Mouse (Mus musculus): ENCODE measurements around the gene Ap5b1. TPM values are rescaled to one million over a fixed set of nuclear protein-coding genes. Genes with fewer than 3 reads are reported as not detected.
A peak's percentile ranks its signal among the peaks of the same experiment; 100 is the strongest.

Gene Ap5b1
- polyA plus RNA-seq, 1 experiment = 23.7 TPM

- Histone ChIP-seq H3K36me3 (replicated peaks; ENCODE audit: low read length) (peaks cover 66% of the 10 kb centered on the region), H3K4me1 (peaks cover 90% of the 10 kb centered on the region), H3K27me3 (replicated peaks) (no peaks in the 10 kb centered on the region), H3K4me3 (replicated peaks) (no peak overlapping the region), H3K9me3 (no peaks in the 10 kb centered on the region)
- TF ChIP-seq FLI1 (IDR thresholded peaks at IDR 0.05; ENCODE audit: low read length) (no peak), GATA1 (IDR thresholded peaks at IDR 0.05; ENCODE audit: borderline replicate concordance, low read length) (no peak)
Measured at GRCm38 (mm10) chr19:5606196-5606595, 38.4 kb downstream of the Ap5b1 start.

GRCm38 (mm10) chr19:5607705-5608410 is 40.0 kb downstream of the Ap5b1 start:
- Histone ChIP-seq H3K9me3 (no peaks in the 10 kb centered on the region), H3K4me1 (peaks cover 87% of the 10 kb centered on the region), H3K4me3 (replicated peaks) (no peak overlapping the region), H3K27me3 (replicated peaks) (no peaks in the 10 kb centered on the region), H3K36me3 (replicated peaks; ENCODE audit: low read length) (peaks cover 62% of the 10 kb centered on the region)
- TF ChIP-seq FLI1 (IDR thresholded peaks at IDR 0.05; ENCODE audit: low read length) (no peak), GATA1 (IDR thresholded peaks at IDR 0.05; ENCODE audit: borderline replicate concordance, low read length) (no peak)

- Histone ChIP-seq H3K4me1 (peaks cover 87% of the 10 kb centered on the region), H3K4me3 (replicated peaks) (peak overlapping the region; percentile 96), H3K36me3 (replicated peaks; ENCODE audit: low read length) (peaks cover 54% of the 10 kb centered on the region), H3K27me3 (replicated peaks) (no peaks in the 10 kb centered on the region), H3K9me3 (no peaks in the 10 kb centered on the region)
- TF ChIP-seq GATA1 (IDR thresholded peaks at IDR 0.05; ENCODE audit: borderline replicate concordance, low read length) (no peak), FLI1 (IDR thresholded peaks at IDR 0.05; ENCODE audit: low read length) (no peak)
Measured at GRCm38 (mm10) chr19:5608707-5609106, 40.9 kb downstream of the Ap5b1 start.

GRCm38 (mm10) chr19:5609171-5609546 is 41.3 kb downstream of the Ap5b1 start:
- no peaks in the 10 kb centered on the region for H3K27me3 ChIP-seq (replicated peaks)
- H3K4me1 ChIP-seq = peaks cover 87% of the 10 kb centered on the region
- H3K9me3 ChIP-seq = no peaks in the 10 kb centered on the region
- no peak for TF ChIP-seq FLI1 (IDR thresholded peaks at IDR 0.05; ENCODE audit: low read length)
- peak overlapping the region; percentile 96 for H3K4me3 ChIP-seq (replicated peaks)
- H3K36me3 ChIP-seq (replicated peaks; ENCODE audit: low read length) = peaks cover 49% of the 10 kb centered on the region

GRCm38 (mm10) chr19:5609547-5610404 is 42.0 kb downstream of the Ap5b1 start, which contains the start of gene Kat5:
TSS of gene Kat5 (minus strand) at chr19:5610237.
- no peaks in the 10 kb centered on the region for H3K27me3 ChIP-seq (replicated peaks)
- H3K4me1 ChIP-seq = peaks cover 84% of the 10 kb centered on the region
- peak; percentile 86; the same call in 1 of the 2 replicates for TF ChIP-seq FLI1 (IDR thresholded peaks at IDR 0.05; ENCODE audit: low read length)
- TF ChIP-seq GATA1 (IDR thresholded peaks at IDR 0.05; ENCODE audit: borderline replicate concordance, low read length) = no peak
- H3K4me3 ChIP-seq (replicated peaks) = peak within 1 kb of the TSS; percentile 96
- H3K36me3 ChIP-seq (replicated peaks; ENCODE audit: low read length) = peaks cover 43% of the 10 kb centered on the region
- no peaks in the 10 kb centered on the region for H3K9me3 ChIP-seq

- H3K27me3 ChIP-seq (replicated peaks) = no peaks in the 10 kb centered on the region
- H3K4me3 ChIP-seq (replicated peaks) = no peak overlapping the region
- TF ChIP-seq FLI1 (IDR thresholded peaks at IDR 0.05; ENCODE audit: low read length) = no peak
- no peak for TF ChIP-seq GATA1 (IDR thresholded peaks at IDR 0.05; ENCODE audit: borderline replicate concordance, low read length)
- H3K9me3 ChIP-seq = no peaks in the 10 kb centered on the region
- H3K4me1 ChIP-seq = peaks cover 84% of the 10 kb centered on the region
- peaks cover 21% of the 10 kb centered on the region for H3K36me3 ChIP-seq (replicated peaks; ENCODE audit: low read length)
Measured at GRCm38 (mm10) chr19:5611973-5612372, 44.1 kb downstream of the Ap5b1 start.

GRCm38 (mm10) chr19:5612762-5613411 is 45.1 kb downstream of the Ap5b1 start:
- Histone ChIP-seq H3K9me3 (no peaks in the 10 kb centered on the region), H3K4me1 (peaks cover 84% of the 10 kb centered on the region), H3K36me3 (replicated peaks; ENCODE audit: low read length) (peaks cover 12% of the 10 kb centered on the region), H3K27me3 (replicated peaks) (no peaks in the 10 kb centered on the region), H3K4me3 (replicated peaks) (no peak overlapping the region)
- TF ChIP-seq FLI1 (IDR thresholded peaks at IDR 0.05; ENCODE audit: low read length) (no peak), GATA1 (IDR thresholded peaks at IDR 0.05; ENCODE audit: borderline replicate concordance, low read length) (no peak)

- Histone ChIP-seq H3K4me1 (peaks cover 77% of the 10 kb centered on the region), H3K27me3 (replicated peaks) (no peaks in the 10 kb centered on the region), H3K36me3 (replicated peaks; ENCODE audit: low read length) (no peaks in the 10 kb centered on the region), H3K4me3 (replicated peaks) (no peak overlapping the region), H3K9me3 (no peaks in the 10 kb centered on the region)
- TF ChIP-seq GATA1 (IDR thresholded peaks at IDR 0.05; ENCODE audit: borderline replicate concordance, low read length) = no peak
Measured at GRCm38 (mm10) chr19:5614953-5615352, 47.1 kb downstream of the Ap5b1 start.

- peaks cover 52% of the 10 kb centered on the region for H3K4me1 ChIP-seq
- TF ChIP-seq FLI1 (IDR thresholded peaks at IDR 0.05; ENCODE audit: low read length) = no peak
- TF ChIP-seq GATA1 (IDR thresholded peaks at IDR 0.05; ENCODE audit: borderline replicate concordance, low read length) = no peak
- no peaks in the 10 kb centered on the region for H3K9me3 ChIP-seq
- peaks cover 9% of the 10 kb centered on the region for H3K27me3 ChIP-seq (replicated peaks)
- no peaks in the 10 kb centered on the region for H3K36me3 ChIP-seq (replicated peaks; ENCODE audit: low read length)
- H3K4me3 ChIP-seq (replicated peaks) = no peak overlapping the region
Measured at GRCm38 (mm10) chr19:5620007-5620406, 52.2 kb downstream of the Ap5b1 start.

Other genes with a start within 250 kb of the Ap5b1 start
- gene Catsper1, start 232.3 kb upstream of the Ap5b1 start, polyA plus RNA-seq (2012; ENCODE audit: insufficient read depth, low replicate concordance) = not detected in 2 replicates
- gene Cst6, start 218.5 kb upstream of the Ap5b1 start, polyA plus RNA-seq (2012; ENCODE audit: insufficient read depth, low replicate concordance) = 0.54 and 9.2 TPM in 2 replicates
- 4.8 and 48.1 TPM in 2 replicates for gene Eif1ad, start 201.3 kb upstream of the Ap5b1 start, polyA plus RNA-seq (2012; ENCODE audit: insufficient read depth, low replicate concordance)
- gene Banf1, start 200.9 kb upstream of the Ap5b1 start, polyA plus RNA-seq (2012; ENCODE audit: insufficient read depth, low replicate concordance) = 21.6 and 178 TPM in 2 replicates
- gene Sart1, start 179.3 kb upstream of the Ap5b1 start, polyA plus RNA-seq (2012; ENCODE audit: insufficient read depth, low replicate concordance) = 44.3 and 152 TPM in 2 replicates
- gene Tsga10ip, start 165.5 kb upstream of the Ap5b1 start, polyA plus RNA-seq (2012; ENCODE audit: insufficient read depth, low replicate concordance) = 2.6 TPM in 1 of 2 replicates, not detected in the other
- gene Drap1, start 143.0 kb upstream of the Ap5b1 start, polyA plus RNA-seq (2012; ENCODE audit: insufficient read depth, low replicate concordance) = 369 and 449 TPM in 2 replicates
- 100 and 136 TPM in 2 replicates for gene AI837181, start 142.9 kb upstream of the Ap5b1 start, polyA plus RNA-seq (2012; ENCODE audit: insufficient read depth, low replicate concordance)
- gene Fosl1, start 120.5 kb upstream of the Ap5b1 start, polyA plus RNA-seq (2012; ENCODE audit: insufficient read depth, low replicate concordance) = 4.3 TPM in 1 of 2 replicates, not detected in the other
- gene Ccdc85b, start 110.1 kb upstream of the Ap5b1 start, polyA plus RNA-seq (2012; ENCODE audit: insufficient read depth, low replicate concordance) = 4.9 and 12.3 TPM in 2 replicates
- gene Fibp, start 107.4 kb upstream of the Ap5b1 start, polyA plus RNA-seq (2012; ENCODE audit: insufficient read depth, low replicate concordance) = 25.9 and 134 TPM in 2 replicates
- not detected in 2 replicates for gene Ctsw, start 99.5 kb upstream of the Ap5b1 start, polyA plus RNA-seq (2012; ENCODE audit: insufficient read depth, low replicate concordance)
- 2.0 TPM in 1 of 2 replicates, not detected in the other for gene Efemp2, start 94.1 kb upstream of the Ap5b1 start, polyA plus RNA-seq (2012; ENCODE audit: insufficient read depth, low replicate concordance)
- 40.1 and 41.1 TPM in 2 replicates for gene Mus81, start 79.6 kb upstream of the Ap5b1 start, polyA plus RNA-seq (2012; ENCODE audit: insufficient read depth, low replicate concordance)
- 2,588 and 4,768 TPM in 2 replicates for gene Cfl1, start 77.6 kb upstream of the Ap5b1 start, polyA plus RNA-seq (2012; ENCODE audit: insufficient read depth, low replicate concordance)
- not detected in 2 replicates for gene 1700020D05Rik, start 64.2 kb upstream of the Ap5b1 start, polyA plus RNA-seq (2012; ENCODE audit: insufficient read depth, low replicate concordance)
- gene Snx32, start 57.5 kb upstream of the Ap5b1 start, polyA plus RNA-seq (2012; ENCODE audit: insufficient read depth, low replicate concordance) = 3.6 and 4.0 TPM in 2 replicates
- gene Ovol1, start 7.4 kb upstream of the Ap5b1 start, polyA plus RNA-seq (2012; ENCODE audit: insufficient read depth, low replicate concordance) = not detected in 2 replicates
- gene Rnaseh2c, start 33.8 kb downstream of the Ap5b1 start, polyA plus RNA-seq (2012; ENCODE audit: insufficient read depth, low replicate concordance) = 356 and 520 TPM in 2 replicates
- gene Kat5, start 42.2 kb downstream of the Ap5b1 start, polyA plus RNA-seq (2012; ENCODE audit: insufficient read depth, low replicate concordance) = 26.7 and 57.5 TPM in 2 replicates
- 105 and 119 TPM in 2 replicates for gene Rela, start 69.5 kb downstream of the Ap5b1 start, polyA plus RNA-seq (2012; ENCODE audit: insufficient read depth, low replicate concordance)
- gene Sipa1, start 95.7 kb downstream of the Ap5b1 start, polyA plus RNA-seq (2012; ENCODE audit: insufficient read depth, low replicate concordance) = 116 and 134 TPM in 2 replicates
- gene Map3k11, start 120.7 kb downstream of the Ap5b1 start, polyA plus RNA-seq (2012; ENCODE audit: insufficient read depth, low replicate concordance) = 156 and 158 TPM in 2 replicates
- gene Pcnx3, start 120.9 kb downstream of the Ap5b1 start, polyA plus RNA-seq (2012; ENCODE audit: insufficient read depth, low replicate concordance) = 161 and 607 TPM in 2 replicates
- gene Kcnk7, start 136.3 kb downstream of the Ap5b1 start, polyA plus RNA-seq (2012; ENCODE audit: insufficient read depth, low replicate concordance) = not detected in 2 replicates
- gene Ehbp1l1, start 158.3 kb downstream of the Ap5b1 start, polyA plus RNA-seq (2012; ENCODE audit: insufficient read depth, low replicate concordance) = 203 and 207 TPM in 2 replicates
- gene Fam89b, start 161.6 kb downstream of the Ap5b1 start, polyA plus RNA-seq (2012; ENCODE audit: insufficient read depth, low replicate concordance) = 84.3 and 173 TPM in 2 replicates
- gene Ltbp3, start 172.9 kb downstream of the Ap5b1 start, polyA plus RNA-seq (2012; ENCODE audit: insufficient read depth, low replicate concordance) = 1.3 and 7.9 TPM in 2 replicates
- 30.0 and 71.8 TPM in 2 replicates for gene Scyl1, start 203.4 kb downstream of the Ap5b1 start, polyA plus RNA-seq (2012; ENCODE audit: insufficient read depth, low replicate concordance)